Mouse (Mus musculus) ES-Bruce4 (cell line): ENCODE results near the gene Gucy2d. TPM values are rescaled to one million over a fixed set of nuclear protein-coding genes. Genes with fewer than 3 reads are reported as not detected.

Experiments used
- H3K27ac ChIP-seq: 2 replicates; pipeline ENCODE4 v1.5.1; 2012; ENCODE audit warnings: low read length, inconsistent platforms; ENCODE audit not compliant: insufficient read depth
- H3K27me3 ChIP-seq: 2 replicates; pipeline ENCODE4 v1.6.1; 2012; ENCODE audit warnings: mild to moderate bottlenecking, low read length, inconsistent platforms; ENCODE audit not compliant: control insufficient read depth, poor library complexity, insufficient read depth, severe bottlenecking
- H3K36me3 ChIP-seq: 2 replicates; pipeline ENCODE4 v1.6.1; 2012; ENCODE audit warnings: inconsistent platforms, mild to moderate bottlenecking, low read length, moderate library complexity; ENCODE audit not compliant: control insufficient read depth, poor library complexity, insufficient read depth, severe bottlenecking
- H3K4me1 ChIP-seq: one replicate; pipeline ENCODE4 v1.8.1; 2011; ENCODE audit warnings: low read length; ENCODE audit not compliant: control insufficient read depth, insufficient read depth
- H3K4me3 ChIP-seq: 2 replicates; pipeline ENCODE4 v1.5.1; 2011; ENCODE audit warnings: low read depth, mild to moderate bottlenecking, low read length
- H3K9ac ChIP-seq: 2 replicates; pipeline ENCODE4 v1.6.1; 2012; ENCODE audit warnings: low read depth, mild to moderate bottlenecking, inconsistent platforms; ENCODE audit not compliant: poor library complexity, severe bottlenecking
- H3K9me3 ChIP-seq: replicated peaks from 2 replicates; pipeline ENCODE4 v1.6.1; 2012; ENCODE audit warnings: mild to moderate bottlenecking, low read length, inconsistent platforms; ENCODE audit not compliant: control insufficient read depth, poor library complexity, insufficient read depth, severe bottlenecking
- CTCF ChIP-seq: IDR thresholded peaks from one replicate; pipeline ENCODE4 v1.8.1; 2011; ENCODE audit warnings: low read depth, low read length
- EP300 ChIP-seq: IDR thresholded peaks from 2 replicates; pipeline ENCODE4 v1.6.1; 2011; ENCODE audit warnings: low read depth, low read length; ENCODE audit not compliant: insufficient read depth
- POLR2A ChIP-seq: IDR thresholded peaks from one replicate; pipeline ENCODE4 v1.8.1; 2011; ENCODE audit warnings: low read length; ENCODE audit not compliant: insufficient read depth
- polyA plus RNA-seq: library from polyadenylated mRNA; stranded (reverse); fragments of >200 nt; gene quantifications from 2 replicates; pipeline ENCODE4 v1.2.4, GENCODE M21; 2011; ENCODE audit warnings: low read depth; ENCODE audit not compliant: missing spikeins, insufficient read depth, insufficient read length

Gucy2d gene
- polyA plus RNA-seq, 1 experiment, result not detected

- TF ChIP-seq CTCF, result no peak
- no peak for TF ChIP-seq EP300
- TF ChIP-seq POLR2A, result no peak
Observed at GRCm38 (mm10) chr7:98403996-98404395, 36.2 kb upstream of the Gucy2d start.

GRCm38 (mm10) chr7:98407615-98408014, 32.6 kb upstream of the Gucy2d start:
- Histone ChIP-seq H3K9me3 (no peaks in the 10 kb centered on the region), H3K27ac (no peak overlapping the region), H3K9ac (no peak overlapping the region), H3K4me3 (no peak overlapping the region), H3K4me1 (no peaks in the 10 kb centered on the region), H3K27me3 (no peaks in the 10 kb centered on the region), H3K36me3 (no peaks in the 10 kb centered on the region)
- TF ChIP-seq POLR2A, result no peak
- TF ChIP-seq EP300, result no peak
- TF ChIP-seq CTCF, result no peak

More at GRCm38 (mm10) chr7:98403996-98404395, 36.2 kb upstream of the Gucy2d start:
- Histone ChIP-seq H3K9me3 (0 out of 2 replicates have a peak, but pooled peaks cover 4% of the 10 kb centered on the region), H3K27ac (no peak overlapping the region), H3K27me3 (no peaks in the 10 kb centered on the region), H3K9ac (no peak overlapping the region), H3K4me1 (no peaks in the 10 kb centered on the region), H3K36me3 (no peaks in the 10 kb centered on the region), H3K4me3 (no peak overlapping the region)

- no peak overlapping the region for H3K4me3 ChIP-seq
- H3K4me1 ChIP-seq, result no peaks in the 10 kb centered on the region
- H3K27me3 ChIP-seq, result no peaks in the 10 kb centered on the region
- H3K27ac ChIP-seq, result no peak overlapping the region
- H3K36me3 ChIP-seq, result no peaks in the 10 kb centered on the region
- no peak for TF ChIP-seq POLR2A
- TF ChIP-seq CTCF, result no peak
- no peaks in the 10 kb centered on the region for H3K9me3 ChIP-seq
- H3K9ac ChIP-seq, result no peak overlapping the region
Observed at GRCm38 (mm10) chr7:98413115-98413514, 27.1 kb upstream of the Gucy2d start.

GRCm38 (mm10) chr7:98415550-98415949, 24.7 kb upstream of the Gucy2d start:
- no peak for TF ChIP-seq POLR2A
- no peak for TF ChIP-seq CTCF
- TF ChIP-seq EP300, result no peak
- H3K27ac ChIP-seq, result no peak overlapping the region
- no peaks in the 10 kb centered on the region for H3K36me3 ChIP-seq
- no peak overlapping the region for H3K9ac ChIP-seq
- H3K9me3 ChIP-seq, result no peaks in the 10 kb centered on the region
- H3K4me1 ChIP-seq, result no peaks in the 10 kb centered on the region
- no peaks in the 10 kb centered on the region for H3K27me3 ChIP-seq
- no peak overlapping the region for H3K4me3 ChIP-seq

GRCm38 (mm10) chr7:98416020-98416419, 24.2 kb upstream of the Gucy2d start:
- Histone ChIP-seq H3K9me3 (no peaks in the 10 kb centered on the region), H3K27ac (no peak overlapping the region), H3K4me3 (no peak overlapping the region), H3K27me3 (no peaks in the 10 kb centered on the region), H3K4me1 (no peaks in the 10 kb centered on the region), H3K9ac (no peak overlapping the region), H3K36me3 (no peaks in the 10 kb centered on the region)
- no peak for TF ChIP-seq POLR2A
- TF ChIP-seq EP300, result no peak
- TF ChIP-seq CTCF, result no peak

GRCm38 (mm10) chr7:98418031-98418805, 22.0 kb upstream of the Gucy2d start:
- Histone ChIP-seq H3K27ac (no peak overlapping the region), H3K9ac (no peak overlapping the region), H3K36me3 (no peaks in the 10 kb centered on the region), H3K9me3 (no peaks in the 10 kb centered on the region), H3K4me3 (no peak overlapping the region), H3K4me1 (no peaks in the 10 kb centered on the region), H3K27me3 (no peaks in the 10 kb centered on the region)
- no peak for TF ChIP-seq CTCF
- TF ChIP-seq EP300, result no peak
- TF ChIP-seq POLR2A, result no peak
